Mouse (Mus musculus) limb, embryonic 14.5 days (tissue): Measurements from ENCODE around the gene Gabpb2. TPM values are rescaled to one million over a fixed set of nuclear protein-coding genes. Genes with fewer than 3 reads are reported as not detected.

Source experiments
- ATAC-seq: fragments of 200-750 bp; cut with Nextera tagmentation; 2 replicates; pipeline ENCODE4 v1.8.0; 2017; ENCODE audit warnings: low read depth, moderate number of reproducible peaks, moderate TSS enrichment; ENCODE audit not compliant: low FRiP score
- DNase-seq: peaks from one replicate; pipeline ENCODE4 v3.0.0-alpha.2; 2015; ENCODE audit warnings: low spot score
- H3K27ac ChIP-seq: fragments of 300-500 bp; sonication (generic); replicated peaks from 2 replicates; pipeline ENCODE4 v1.5.1; 2014; ENCODE audit warnings: low read depth, mild to moderate bottlenecking, low read length, moderate library complexity, mixed read lengths
- H3K27me3 ChIP-seq: fragments of 300-500 bp; sonication (generic); 2 replicates; pipeline ENCODE4 v1.6.1; 2014; ENCODE audit warnings: low read length, mixed read lengths; ENCODE audit not compliant: control insufficient read depth, insufficient read depth
- H3K36me3 ChIP-seq: fragments of 300-500 bp; sonication (generic); 2 replicates; pipeline ENCODE4 v1.6.1; 2014; ENCODE audit warnings: mild to moderate bottlenecking, low read length, moderate library complexity, mixed read lengths; ENCODE audit not compliant: control insufficient read depth, insufficient read depth
- H3K4me1 ChIP-seq: fragments of 300-500 bp; sonication (generic); 2 replicates; pipeline ENCODE4 v1.6.1; 2014; ENCODE audit warnings: antibody characterized with exemption, low read length, mixed read lengths; ENCODE audit not compliant: control insufficient read depth, insufficient read depth
- H3K4me2 ChIP-seq: fragments of 300-500 bp; sonication (generic); replicated peaks from 2 replicates; pipeline ENCODE4 v1.6.1; 2014; ENCODE audit warnings: low read depth, mild to moderate bottlenecking, low read length, moderate library complexity; ENCODE audit not compliant: severe bottlenecking
- H3K4me3 ChIP-seq: fragments of 300-500 bp; sonication (generic); replicated peaks from 2 replicates; pipeline ENCODE4 v1.5.1; 2014; ENCODE audit warnings: low read length
- H3K9ac ChIP-seq: fragments of 300-500 bp; sonication (generic); 2 replicates; pipeline ENCODE4 v1.6.1; 2014; ENCODE audit warnings: mild to moderate bottlenecking, low read depth, low read length, moderate library complexity; ENCODE audit not compliant: severe bottlenecking
- H3K9me3 ChIP-seq: fragments of 300-500 bp; sonication (generic); 2 replicates; pipeline ENCODE4 v1.6.1; 2016; ENCODE audit warnings: low read length; ENCODE audit not compliant: control insufficient read depth
- POLR2A ChIP-seq: fragments of 200-500 bp; IDR thresholded peaks from 2 replicates; pipeline ENCODE4 v1.8.0; 2012; ENCODE audit warnings: inconsistent platforms, mild to moderate bottlenecking, moderate library complexity, borderline replicate concordance; ENCODE audit not compliant: insufficient read depth, insufficient read length; ENCODE audit errors: extremely low read depth
- WGBS: fragments of 180-500 bp; shearing (Covaris S2); extraction: QIAGEN DNeasy Blood & Tissue Kit; methylation state at CpG from one replicate; pipeline ENCODE4 v1.1.7; 2014; 5-methylcytosine and 5-hydroxymethylcytosine counted together
- polyA plus RNA-seq, 2 experiments: library from polyadenylated mRNA; depleted of rRNA in 1 of 2; stranded (reverse) in 1 of 2; unstranded in 1 of 2; fragments of >200 nt; fragmentation: Nextera tagmentation in 1 of 2; extraction: Ambion mirVana in 1 of 2; gene quantifications; 2 replicates each; pipeline versions ENCODE4 v1.2.1 to v1.2.3; 2012 to 2014

Gene Gabpb2
- 26.2 and 26.4 TPM in 2 replicates for polyA plus RNA-seq (2012; rRNA removed)
- polyA plus RNA-seq (2014; fragmentation: Nextera tagmentation; extraction: Ambion mirVana), result 9.7 and 11.5 TPM in 2 replicates

DNA sequence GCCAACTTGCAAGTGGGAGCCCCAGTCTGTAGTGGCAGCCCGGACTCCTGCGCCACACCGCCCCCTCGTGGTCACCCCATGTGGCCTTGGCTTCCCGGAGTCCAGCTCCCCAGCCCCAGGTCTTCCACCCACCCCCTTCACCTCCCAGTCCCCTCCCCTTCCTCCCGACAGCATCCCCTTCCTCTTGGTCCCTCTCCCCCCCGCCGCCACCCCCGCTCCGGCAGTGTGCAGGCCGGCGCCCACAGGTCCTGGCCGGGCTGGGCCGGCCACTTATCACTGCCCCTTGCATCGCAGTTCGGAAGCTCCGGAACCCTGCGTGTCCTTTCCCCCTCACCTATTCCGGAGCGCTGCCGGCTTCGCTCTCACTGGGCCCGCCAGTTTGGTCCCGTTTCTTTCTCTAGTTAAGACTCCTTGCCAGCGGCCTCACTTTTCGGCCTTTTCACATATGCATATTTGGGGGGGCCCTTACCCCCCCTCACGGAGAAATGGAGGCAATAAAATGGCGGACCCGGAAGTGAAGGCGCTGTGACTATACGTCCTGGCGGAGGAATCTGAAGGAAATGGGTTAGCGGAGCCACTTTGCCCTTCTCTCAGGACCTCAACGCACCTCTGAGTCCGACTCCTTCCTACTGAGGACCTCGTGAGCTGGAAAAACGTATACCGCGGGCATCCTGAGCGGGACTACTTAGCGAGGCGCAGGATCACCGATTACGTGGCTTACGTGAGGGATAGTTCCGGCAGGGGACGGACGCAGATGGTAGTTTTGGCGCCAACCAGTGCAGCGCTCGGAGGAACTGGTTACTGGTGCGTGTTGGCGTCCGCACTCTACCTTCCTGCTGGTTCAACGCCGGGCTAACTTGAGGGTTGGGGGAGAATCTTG lies at the start of gene Gabpb2:
TSS of gene Gabpb2 (minus strand) at position 662 of the 880 bp plus-strand sequence.
- H3K4me1 ChIP-seq, result peaks cover 12% of the 10 kb centered on the region
- under 1% methylated on average over 55 of the region's 56 CpGs for WGBS
- no peaks in the 10 kb centered on the region for H3K9me3 ChIP-seq
- H3K36me3 ChIP-seq, result peaks cover 44% of the 10 kb centered on the region
- peak; percentile 55; the same call in 1 of the 2 replicates for TF ChIP-seq POLR2A
- DNase-seq (peak; percentile 94), ATAC-seq (peak; percentile 90)
- H3K4me3 ChIP-seq, result peak within 1 kb of the TSS; percentile 82
- peak within 1 kb of the TSS; percentile 93 for H3K9ac ChIP-seq
- H3K4me2 ChIP-seq, result peak within 1 kb of the TSS; percentile 56
- H3K27ac ChIP-seq, result peak within 1 kb of the TSS; percentile 100
- H3K27me3 ChIP-seq, result no peaks in the 10 kb centered on the region

DNA sequence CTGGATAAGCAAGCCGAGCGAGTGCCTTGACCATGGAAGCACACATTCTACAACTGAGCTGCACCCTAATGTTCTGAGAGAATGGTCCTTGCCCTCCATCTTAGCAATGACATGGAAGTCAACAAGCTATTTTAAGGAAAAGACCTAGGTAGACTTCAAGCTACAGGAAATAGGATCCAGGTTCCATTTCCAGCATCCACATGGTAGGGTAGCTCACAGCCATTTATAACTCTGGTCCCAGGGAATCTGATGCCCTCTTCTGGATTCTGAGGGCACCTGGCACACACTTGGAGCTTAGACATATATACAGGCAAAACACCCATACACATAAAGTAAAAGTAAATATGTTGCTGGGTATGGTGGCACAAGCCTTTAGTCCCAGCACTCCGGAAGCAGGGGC lies 48.3 kb upstream of the Gabpb2 start:
- 94% methylated on average over 3 of the region's 3 CpGs for WGBS
- Histone ChIP-seq H3K4me3 (no peak overlapping the region), H3K4me1 (no peaks in the 10 kb centered on the region), H3K9me3 (no peaks in the 10 kb centered on the region), H3K36me3 (peaks cover 65% of the 10 kb centered on the region), H3K9ac (no peak overlapping the region), H3K4me2 (no peak overlapping the region), H3K27ac (no peak overlapping the region), H3K27me3 (no peaks in the 10 kb centered on the region)
- no peak for TF ChIP-seq POLR2A
- ATAC-seq, result no peak
- no peak for DNase-seq

DNA sequence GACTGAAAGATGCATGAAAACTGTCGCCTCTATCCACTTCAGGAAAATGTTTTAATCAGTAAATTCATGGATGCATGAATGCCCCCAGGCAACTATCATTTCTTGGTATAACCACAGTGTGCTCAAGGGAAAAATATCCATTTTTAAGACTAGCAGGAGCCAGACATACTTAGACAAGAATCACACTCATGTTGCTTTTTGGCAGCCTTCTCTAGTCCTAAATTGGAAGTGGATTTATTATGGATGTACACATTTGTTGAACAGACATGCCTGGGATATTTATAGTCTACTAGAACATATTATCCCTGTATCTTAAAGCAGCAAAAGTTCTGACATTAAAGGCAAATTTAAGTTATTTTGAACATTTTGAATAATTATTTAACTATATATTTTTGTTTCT lies 47.0 kb upstream of the Gabpb2 start:
- Histone ChIP-seq H3K9ac (no peak overlapping the region), H3K9me3 (no peaks in the 10 kb centered on the region), H3K27me3 (no peaks in the 10 kb centered on the region), H3K4me1 (no peaks in the 10 kb centered on the region), H3K4me3 (no peak overlapping the region), H3K36me3 (peaks cover 76% of the 10 kb centered on the region), H3K27ac (no peak overlapping the region), H3K4me2 (no peak overlapping the region)
- whole genome bisulfite sequencing, result 88% methylated on average over 1 of the region's 1 CpGs
- DNase-seq (no peak), ATAC-seq (no peak)
- TF ChIP-seq POLR2A, result no peak

DNA sequence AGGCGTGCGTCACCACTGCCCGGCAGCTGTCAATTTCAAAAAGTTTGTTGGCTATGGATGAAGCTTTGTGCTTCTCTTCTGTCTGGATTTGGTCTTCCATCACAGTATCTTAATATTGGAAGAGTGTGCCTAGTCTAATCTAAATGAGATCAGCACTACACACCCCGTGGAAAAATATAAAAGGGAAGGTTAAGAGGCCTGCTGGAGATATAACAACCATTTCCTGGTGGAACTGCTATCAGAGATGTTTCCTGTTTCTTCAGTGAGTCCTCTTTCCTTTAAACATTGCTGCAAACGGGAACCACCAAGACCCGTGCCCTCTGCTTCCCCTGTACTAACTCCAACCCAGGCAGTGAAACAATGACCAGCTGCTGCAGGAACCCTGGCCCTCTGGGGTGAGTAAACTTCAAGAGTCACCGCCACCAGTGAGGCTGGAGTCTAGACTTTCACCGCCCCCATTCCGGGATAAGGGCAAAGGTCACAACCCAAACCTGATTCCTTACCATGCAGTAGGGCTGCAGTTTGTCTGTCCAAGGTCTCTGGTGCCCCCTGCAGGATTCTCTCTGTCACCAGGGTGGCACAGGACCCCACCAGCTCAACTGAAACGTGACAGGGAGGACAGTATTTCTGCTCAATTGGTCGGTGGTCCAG lies 45.5 kb upstream of the Gabpb2 start:
- Histone ChIP-seq H3K27me3 (no peaks in the 10 kb centered on the region), H3K9ac (no peak overlapping the region), H3K4me2 (no peak overlapping the region), H3K9me3 (no peaks in the 10 kb centered on the region), H3K4me1 (no peaks in the 10 kb centered on the region), H3K36me3 (peaks cover 77% of the 10 kb centered on the region), H3K27ac (no peak overlapping the region), H3K4me3 (no peak overlapping the region)
- no peak for TF ChIP-seq POLR2A
- ATAC-seq (peak; percentile 62; the same call in 1 of the 2 replicates), DNase-seq (peak; percentile 58)
- WGBS, result 45% methylated on average over 11 of the region's 11 CpGs

DNA sequence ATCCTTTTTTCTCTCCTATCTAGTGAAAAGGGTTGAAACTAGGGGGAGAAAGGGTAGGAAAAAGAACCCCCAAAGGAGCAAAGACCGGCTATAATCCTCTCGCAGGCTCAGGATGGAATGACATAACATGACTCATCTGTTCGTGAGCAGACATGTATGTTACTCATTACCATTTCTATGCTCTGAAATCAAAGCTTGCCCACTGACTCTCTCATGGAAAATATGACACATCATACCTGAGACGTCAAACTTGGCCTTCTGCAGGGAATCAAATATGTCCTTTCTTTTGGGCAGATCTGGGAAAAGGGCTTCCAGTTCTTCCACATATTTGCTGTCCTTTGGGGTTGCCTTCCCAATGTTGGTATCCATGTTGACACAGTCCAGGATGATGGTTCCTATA lies 44.3 kb upstream of the Gabpb2 start:
- Histone ChIP-seq H3K4me2 (no peak overlapping the region), H3K4me1 (no peaks in the 10 kb centered on the region), H3K36me3 (peaks cover 84% of the 10 kb centered on the region), H3K4me3 (no peak overlapping the region), H3K27ac (no peak overlapping the region), H3K9ac (no peak overlapping the region), H3K9me3 (no peaks in the 10 kb centered on the region), H3K27me3 (no peaks in the 10 kb centered on the region)
- WGBS, result 83% methylated on average over 4 of the region's 4 CpGs
- no peak for TF ChIP-seq POLR2A
- ATAC-seq (no peak), DNase-seq (no peak)
